Mouse (Mus musculus): Measurements from ENCODE around the gene 1600014C10Rik. TPM values are rescaled to one million over a fixed set of nuclear protein-coding genes. Genes with fewer than 3 reads are reported as not detected.

The 1600014C10Rik gene
- polyA plus RNA-seq, 1 experiment from 2014 or later, result 21.6 TPM

GRCm38 (mm10) chr7:38158764-38159458, 24.1 kb upstream of the 1600014C10Rik start:
- Histone ChIP-seq H3K36me3 (ENCODE audit: control insufficient read depth, insufficient read depth) (no peaks in the 10 kb centered on the region), H3K4me2 (ENCODE audit: low read depth, low read length) (no peak overlapping the region), H3K27ac (ENCODE audit: low read length) (no peak overlapping the region), H3K9ac (ENCODE audit: low read depth, low read length) (no peak overlapping the region), H3K27me3 (ENCODE audit: control insufficient read depth, insufficient read depth, low read depth, low read length) (no peaks in the 10 kb centered on the region), H3K9me3 (replicated peaks; ENCODE audit: control insufficient read depth, low read length) (no peaks in the 10 kb centered on the region), H3K4me1 (ENCODE audit: control insufficient read depth, low read depth, low read length) (no peaks in the 10 kb centered on the region), H3K4me3 (ENCODE audit: low read depth, low read length) (no peak overlapping the region)
- 62% methylated on average over 9 of the region's 9 CpGs for WGBS (ENCODE audit: insufficient replicate concordance)
- ATAC-seq (ENCODE audit: low read depth), result no peak

GRCm38 (mm10) chr7:38161438-38161837, 21.6 kb upstream of the 1600014C10Rik start:
- Histone ChIP-seq H3K4me1 (ENCODE audit: control insufficient read depth, low read depth, low read length) (no peaks in the 10 kb centered on the region), H3K27me3 (ENCODE audit: control insufficient read depth, insufficient read depth, low read depth, low read length) (no peaks in the 10 kb centered on the region), H3K4me2 (ENCODE audit: low read depth, low read length) (no peak overlapping the region), H3K36me3 (ENCODE audit: control insufficient read depth, insufficient read depth) (no peaks in the 10 kb centered on the region), H3K9me3 (replicated peaks; ENCODE audit: control insufficient read depth, low read length) (no peaks in the 10 kb centered on the region), H3K4me3 (ENCODE audit: low read depth, low read length) (no peak overlapping the region), H3K27ac (ENCODE audit: low read length) (no peak overlapping the region), H3K9ac (ENCODE audit: low read depth, low read length) (no peak overlapping the region)
- no peak for ATAC-seq (ENCODE audit: low read depth)
- 87% methylated on average over 2 of the region's 2 CpGs for WGBS (ENCODE audit: insufficient replicate concordance)

GRCm38 (mm10) chr7:38163433-38164050, 19.5 kb upstream of the 1600014C10Rik start:
- no peak overlapping the region for H3K4me3 ChIP-seq (ENCODE audit: low read depth, low read length)
- H3K4me2 ChIP-seq (ENCODE audit: low read depth, low read length), result no peak overlapping the region
- no peaks in the 10 kb centered on the region for H3K36me3 ChIP-seq (ENCODE audit: control insufficient read depth, insufficient read depth)
- no peak for ATAC-seq (ENCODE audit: low read depth)
- no peaks in the 10 kb centered on the region for H3K27me3 ChIP-seq (ENCODE audit: control insufficient read depth, insufficient read depth, low read depth, low read length)
- WGBS (ENCODE audit: insufficient replicate concordance), result 14% methylated on average over 9 of the region's 9 CpGs
- no peaks in the 10 kb centered on the region for H3K9me3 ChIP-seq (replicated peaks; ENCODE audit: control insufficient read depth, low read length)
- H3K4me1 ChIP-seq (ENCODE audit: control insufficient read depth, low read depth, low read length), result no peaks in the 10 kb centered on the region
- H3K9ac ChIP-seq (ENCODE audit: low read depth, low read length), result no peak overlapping the region
- H3K27ac ChIP-seq (ENCODE audit: low read length), result no peak overlapping the region

GRCm38 (mm10) chr7:38166930-38167645, 15.9 kb upstream of the 1600014C10Rik start:
- no peak for ATAC-seq (ENCODE audit: low read depth)
- Histone ChIP-seq H3K9ac (ENCODE audit: low read depth, low read length) (no peak overlapping the region), H3K4me1 (ENCODE audit: control insufficient read depth, low read depth, low read length) (no peaks in the 10 kb centered on the region), H3K4me2 (ENCODE audit: low read depth, low read length) (peak overlapping the region; percentile 37), H3K36me3 (ENCODE audit: control insufficient read depth, insufficient read depth) (no peaks in the 10 kb centered on the region), H3K9me3 (replicated peaks; ENCODE audit: control insufficient read depth, low read length) (no peaks in the 10 kb centered on the region), H3K4me3 (ENCODE audit: low read depth, low read length) (no peak overlapping the region), H3K27me3 (ENCODE audit: control insufficient read depth, insufficient read depth, low read depth, low read length) (no peaks in the 10 kb centered on the region), H3K27ac (ENCODE audit: low read length) (no peak overlapping the region)
- 23% methylated on average over 21 of the region's 21 CpGs for WGBS (ENCODE audit: insufficient replicate concordance)

GRCm38 (mm10) chr7:38167724-38168141, 15.3 kb upstream of the 1600014C10Rik start:
- Histone ChIP-seq H3K4me3 (ENCODE audit: low read depth, low read length) (no peak overlapping the region), H3K36me3 (ENCODE audit: control insufficient read depth, insufficient read depth) (no peaks in the 10 kb centered on the region), H3K27ac (ENCODE audit: low read length) (no peak overlapping the region), H3K4me2 (ENCODE audit: low read depth, low read length) (peak overlapping the region; percentile 37), H3K27me3 (ENCODE audit: control insufficient read depth, insufficient read depth, low read depth, low read length) (no peaks in the 10 kb centered on the region; the same call in 1 of the 2 replicates), H3K4me1 (ENCODE audit: control insufficient read depth, low read depth, low read length) (no peaks in the 10 kb centered on the region), H3K9ac (ENCODE audit: low read depth, low read length) (no peak overlapping the region), H3K9me3 (replicated peaks; ENCODE audit: control insufficient read depth, low read length) (no peaks in the 10 kb centered on the region)
- no peak for ATAC-seq (ENCODE audit: low read depth)
- 13% methylated on average over 11 of the region's 11 CpGs for WGBS (ENCODE audit: insufficient replicate concordance)

GRCm38 (mm10) chr7:38173871-38174270, 9.1 kb upstream of the 1600014C10Rik start:
- peak overlapping the region; percentile 16; the same call in 1 of the 2 replicates for H3K4me3 ChIP-seq (ENCODE audit: low read depth, low read length)
- H3K36me3 ChIP-seq (ENCODE audit: control insufficient read depth, insufficient read depth), result no peaks in the 10 kb centered on the region
- no peak for ATAC-seq (ENCODE audit: low read depth)
- H3K9me3 ChIP-seq (replicated peaks; ENCODE audit: control insufficient read depth, low read length), result no peaks in the 10 kb centered on the region
- WGBS (ENCODE audit: insufficient replicate concordance), result 27% methylated on average over 14 of the region's 14 CpGs
- no peaks in the 10 kb centered on the region for H3K4me1 ChIP-seq (ENCODE audit: control insufficient read depth, low read depth, low read length)
- no peak overlapping the region for H3K9ac ChIP-seq (ENCODE audit: low read depth, low read length)
- H3K27me3 ChIP-seq (ENCODE audit: control insufficient read depth, insufficient read depth, low read depth, low read length), result peaks cover 19% of the 10 kb centered on the region
- H3K27ac ChIP-seq (ENCODE audit: low read length), result no peak overlapping the region
- peak overlapping the region; percentile 36 for H3K4me2 ChIP-seq (ENCODE audit: low read depth, low read length)

- no peak for ATAC-seq (ENCODE audit: low read depth)
- peak overlapping the region; percentile 36 for H3K4me2 ChIP-seq (ENCODE audit: low read depth, low read length)
- no peaks in the 10 kb centered on the region for H3K36me3 ChIP-seq (ENCODE audit: control insufficient read depth, insufficient read depth)
- peaks cover 19% of the 10 kb centered on the region for H3K27me3 ChIP-seq (ENCODE audit: control insufficient read depth, insufficient read depth, low read depth, low read length)
- no peak overlapping the region for H3K27ac ChIP-seq (ENCODE audit: low read length)
- 13% methylated on average over 31 of the region's 31 CpGs for WGBS (ENCODE audit: insufficient replicate concordance)
- H3K9me3 ChIP-seq (replicated peaks; ENCODE audit: control insufficient read depth, low read length), result no peaks in the 10 kb centered on the region
- peak overlapping the region; percentile 16; the same call in 1 of the 2 replicates for H3K4me3 ChIP-seq (ENCODE audit: low read depth, low read length)
- no peak overlapping the region for H3K9ac ChIP-seq (ENCODE audit: low read depth, low read length)
- H3K4me1 ChIP-seq (ENCODE audit: control insufficient read depth, low read depth, low read length), result no peaks in the 10 kb centered on the region
Observed at GRCm38 (mm10) chr7:38174321-38175148, 8.5 kb upstream of the 1600014C10Rik start.

GRCm38 (mm10) chr7:38176056-38176455, 7.0 kb upstream of the 1600014C10Rik start:
- Histone ChIP-seq H3K9ac (ENCODE audit: low read depth, low read length) (no peak overlapping the region), H3K27ac (ENCODE audit: low read length) (no peak overlapping the region), H3K9me3 (replicated peaks; ENCODE audit: control insufficient read depth, low read length) (no peaks in the 10 kb centered on the region), H3K4me2 (ENCODE audit: low read depth, low read length) (no peak overlapping the region), H3K27me3 (ENCODE audit: control insufficient read depth, insufficient read depth, low read depth, low read length) (peaks cover 19% of the 10 kb centered on the region), H3K4me1 (ENCODE audit: control insufficient read depth, low read depth, low read length) (no peaks in the 10 kb centered on the region), H3K4me3 (ENCODE audit: low read depth, low read length) (no peak overlapping the region), H3K36me3 (ENCODE audit: control insufficient read depth, insufficient read depth) (no peaks in the 10 kb centered on the region)
- no peak for ATAC-seq (ENCODE audit: low read depth)
- 43% methylated on average over 3 of the region's 3 CpGs for whole genome bisulfite sequencing (ENCODE audit: insufficient replicate concordance)

Measured in liver, embryonic 16.5 days (tissue).